Mouse (Mus musculus) frontal cortex, postnatal 25 days (tissue): ENCODE results near the gene Defb23.
"Not testable (repeated sequence)": the region's sequence is repeated elsewhere in the genome, so short reads cannot be mapped to it uniquely, and the experiment has no call there.

Experiments
- DNase-seq, 2 experiments: peaks; one replicate each; pipeline ENCODE4 v3.0.0; 2022; ENCODE audit warnings: low spot score in 2 of 2

Gene Defb23

GRCm38 (mm10) chr2:152436983-152437860, 27.2 kb downstream of the Defb23 start:
- DNase-seq: peak; percentile 70 to 83

GRCm38 (mm10) chr2:152436405-152436901, 28.0 kb downstream of the Defb23 start:
- DNase-seq: no peak

- DNase-seq: not testable (repeated sequence)
Measured at GRCm38 (mm10) chr2:152428481-152428880, 35.9 kb downstream of the Defb23 start.

- DNase-seq: no peak
Measured at GRCm38 (mm10) chr2:152427493-152427892, 36.9 kb downstream of the Defb23 start.

GRCm38 (mm10) chr2:152415786-152416185, 48.6 kb downstream of the Defb23 start:
- no peak for DNase-seq

GRCm38 (mm10) chr2:152415287-152415686, 49.1 kb downstream of the Defb23 start, which contains the start of gene 6820408C15Rik:
Gene 6820408C15Rik (plus strand): TSS chr2:152415587.
- no peak for DNase-seq

- peak; percentile 80 to 82 for DNase-seq
Measured at GRCm38 (mm10) chr2:152414591-152415165, 49.7 kb downstream of the Defb23 start, which contains the start of gene Zcchc3. Gene Zcchc3 (minus strand): TSS chr2:152415027.

- no peak for DNase-seq
Measured at GRCm38 (mm10) chr2:152413765-152414584, 50.4 kb downstream of the Defb23 start.

- DNase-seq: no peak
Measured at GRCm38 (mm10) chr2:152413158-152413764, 51.2 kb downstream of the Defb23 start.

- no peak for DNase-seq
Measured at GRCm38 (mm10) chr2:152412526-152413157, 51.8 kb downstream of the Defb23 start.

GRCm38 (mm10) chr2:152411471-152411870, 52.9 kb downstream of the Defb23 start:
- DNase-seq: no peak

- DNase-seq: peak in 1 of 2 experiments; percentile 52
Measured at GRCm38 (mm10) chr2:152410971-152411371, 53.4 kb downstream of the Defb23 start.

GRCm38 (mm10) chr2:152409781-152410180, 54.6 kb downstream of the Defb23 start:
- DNase-seq: no peak
